Mouse (Mus musculus) MEL (cell line): Measurements from ENCODE around the gene Gm10643. TPM values are rescaled to one million over a fixed set of nuclear protein-coding genes. Genes with fewer than 3 reads are reported as not detected.

Source experiments
- DNase-seq: peaks from one replicate; pipeline ENCODE4 v3.0.0; 2011; ENCODE audit warnings: low read depth, low spot score
- H3K27ac ChIP-seq: 2 replicates; pipeline ENCODE4 v1.5.1; 2012; ENCODE audit warnings: low read depth, mild to moderate bottlenecking, control low read depth, low read length, moderate library complexity; ENCODE audit not compliant: control insufficient read depth
- H3K27me3 ChIP-seq, 2 experiments: fragments of 150-350 bp in 1 of 2; sonication (generic) in 1 of 2; 2 replicates each; pipeline ENCODE4 v1.6.1; 2012; ENCODE audit warnings: low read length in 2 of 2, mild to moderate bottlenecking in 2 of 2, improper control_type of control experiment in 1 of 2, moderate library complexity in 1 of 2; ENCODE audit not compliant: insufficient read depth in 2 of 2, control insufficient read depth in 1 of 2
- H3K36me3 ChIP-seq, 2 experiments: 2 replicates each; pipeline ENCODE4 v1.6.1; 2012 to 2014; ENCODE audit warnings: low read length in 2 of 2, improper control_type of control experiment in 1 of 2, inconsistent platforms in 1 of 2, mild to moderate bottlenecking in 1 of 2; ENCODE audit not compliant: insufficient read depth in 2 of 2, control insufficient read depth in 1 of 2
- H3K4me1 ChIP-seq, 2 experiments: fragments of 150-350 bp in 1 of 2; sonication (generic) in 1 of 2; 2 replicates each; pipeline ENCODE4 v1.6.1; 2012; ENCODE audit warnings: low read length in 2 of 2, improper control_type of control experiment in 1 of 2, mild to moderate bottlenecking in 1 of 2; ENCODE audit not compliant: insufficient read depth in 2 of 2, control insufficient read depth in 1 of 2
- H3K4me3 ChIP-seq, 2 experiments: fragments of 150-350 bp in 1 of 2; sonication (generic) in 1 of 2; 2 replicates each; pipeline ENCODE4 v1.5.1; 2012; ENCODE audit warnings: low read depth in 2 of 2, low read length in 2 of 2, mild to moderate bottlenecking in 2 of 2, moderate library complexity in 2 of 2, control low read depth in 1 of 2, improper control_type of control experiment in 1 of 2; ENCODE audit not compliant: control insufficient read depth in 1 of 2, insufficient read depth in 1 of 2
- H3K79me2 ChIP-seq: 2 replicates; pipeline ENCODE4 v1.6.1; 2012; ENCODE audit warnings: mild to moderate bottlenecking, low read length, moderate library complexity; ENCODE audit not compliant: control insufficient read depth, poor library complexity, insufficient read depth
- H3K9ac ChIP-seq: 2 replicates; pipeline ENCODE4 v1.6.1; 2012; ENCODE audit warnings: low read depth, mild to moderate bottlenecking, control low read depth, low read length, moderate library complexity; ENCODE audit not compliant: control insufficient read depth, poor library complexity, severe bottlenecking
- H3K9me3 ChIP-seq: fragments of 150-350 bp; sonication (generic); replicated peaks from 2 replicates; pipeline ENCODE4 v1.6.1; 2012; ENCODE audit warnings: mild to moderate bottlenecking, low read length, improper control_type of control experiment, moderate library complexity; ENCODE audit not compliant: insufficient read depth
- CHD1 ChIP-seq: IDR thresholded peaks from 2 replicates; pipeline ENCODE4 v1.6.1; 2012; ENCODE audit warnings: low read depth, mild to moderate bottlenecking, inconsistent platforms, low read length, improper control_type of control experiment
- CHD2 ChIP-seq: IDR thresholded peaks from 2 replicates; pipeline ENCODE4 v1.6.1; 2011; ENCODE audit warnings: low read length, improper control_type of control experiment
- E2F4 ChIP-seq: IDR thresholded peaks from 2 replicates; pipeline ENCODE4 v1.6.1; 2011; ENCODE audit warnings: low read depth, low read length, improper control_type of control experiment, borderline replicate concordance
- EP300 ChIP-seq, 2 experiments: IDR thresholded peaks; 2 replicates each; pipeline ENCODE4 v1.6.1; 2011; ENCODE audit warnings: improper control_type of control experiment in 2 of 2, low read length in 2 of 2, low read depth in 1 of 2, mild to moderate bottlenecking in 1 of 2
- GABPA ChIP-seq: IDR thresholded peaks from 2 replicates; pipeline ENCODE4 v1.6.1; 2012; ENCODE audit warnings: low read depth, mild to moderate bottlenecking, inconsistent platforms, low read length, improper control_type of control experiment, moderate library complexity
- GATA1 ChIP-seq: IDR thresholded peaks from 2 replicates; pipeline ENCODE4 v1.6.1; 2011; ENCODE audit warnings: low read depth, low read length, improper control_type of control experiment
- HCFC1 ChIP-seq: IDR thresholded peaks from 2 replicates; pipeline ENCODE4 v1.6.1; 2012; ENCODE audit warnings: low read depth, mild to moderate bottlenecking, inconsistent platforms, low read length, improper control_type of control experiment, moderate library complexity
- MAFK ChIP-seq: IDR thresholded peaks from 2 replicates; pipeline ENCODE4 v1.6.1; 2011; ENCODE audit warnings: low read depth, mild to moderate bottlenecking, low read length, improper control_type of control experiment, borderline replicate concordance
- MAX ChIP-seq: IDR thresholded peaks from 2 replicates; pipeline ENCODE4 v1.6.1; 2011; ENCODE audit warnings: low read length, improper control_type of control experiment
- MAZ ChIP-seq: IDR thresholded peaks from 2 replicates; pipeline ENCODE4 v1.6.1; 2012; ENCODE audit warnings: low read depth, mild to moderate bottlenecking, inconsistent platforms, low read length, improper control_type of control experiment
- MEF2A ChIP-seq: IDR thresholded peaks from 2 replicates; pipeline ENCODE4 v1.6.1; 2014; ENCODE audit warnings: low read depth, mild to moderate bottlenecking, inconsistent platforms, low read length, improper control_type of control experiment; ENCODE audit not compliant: poor library complexity, insufficient replicate concordance, severe bottlenecking; ENCODE audit errors: extremely low read depth
- MYB ChIP-seq: IDR thresholded peaks from 2 replicates; pipeline ENCODE4 v1.6.1; 2011; ENCODE audit warnings: mild to moderate bottlenecking, low read depth, low read length, improper control_type of control experiment
- MYC ChIP-seq: IDR thresholded peaks from 2 replicates; pipeline ENCODE4 v1.6.1; 2011; ENCODE audit warnings: low read depth, mild to moderate bottlenecking, low read length, improper control_type of control experiment, moderate library complexity
- NRF1 ChIP-seq: IDR thresholded peaks from 2 replicates; pipeline ENCODE4 v1.6.1; 2014; ENCODE audit warnings: low read depth, mild to moderate bottlenecking, inconsistent platforms, low read length, improper control_type of control experiment, moderate library complexity; ENCODE audit not compliant: poor library complexity, insufficient read depth, severe bottlenecking
- POLR2A ChIP-seq, 2 experiments: IDR thresholded peaks; 2 replicates each; pipeline ENCODE4 v1.6.1; 2011 to 2012; ENCODE audit warnings: low read length in 2 of 2, mild to moderate bottlenecking in 2 of 2, control low read depth in 1 of 2, improper control_type of control experiment in 1 of 2, low read depth in 1 of 2, moderate library complexity in 1 of 2; ENCODE audit not compliant: control insufficient read depth in 1 of 2, insufficient read depth in 1 of 2, poor library complexity in 1 of 2
- POLR2AphosphoS2 ChIP-seq: IDR thresholded peaks from 2 replicates; pipeline ENCODE4 v1.6.1; 2011; ENCODE audit warnings: low read length, improper control_type of control experiment
- RCOR1 ChIP-seq: IDR thresholded peaks from 2 replicates; pipeline ENCODE4 v1.6.1; 2012; ENCODE audit warnings: low read depth, mild to moderate bottlenecking, inconsistent platforms, low read length, improper control_type of control experiment
- SIN3A ChIP-seq: IDR thresholded peaks from 2 replicates; pipeline ENCODE4 v1.6.1; 2012; ENCODE audit warnings: low read length, improper control_type of control experiment, inconsistent platforms
- SMC3 ChIP-seq: IDR thresholded peaks from 2 replicates; pipeline ENCODE4 v1.6.1; 2011; ENCODE audit warnings: low read depth, low read length, improper control_type of control experiment
- TBP ChIP-seq: IDR thresholded peaks from 2 replicates; pipeline ENCODE4 v1.8.0; 2011; ENCODE audit warnings: low read depth, low read length, improper control_type of control experiment
- USF1 ChIP-seq: IDR thresholded peaks from 2 replicates; pipeline ENCODE4 v1.6.1; 2014; ENCODE audit warnings: low read depth, mild to moderate bottlenecking, inconsistent platforms, low read length, improper control_type of control experiment, moderate library complexity
- ZMIZ1 ChIP-seq: IDR thresholded peaks from 2 replicates; pipeline ENCODE4 v1.6.1; 2012; ENCODE audit warnings: low read depth, mild to moderate bottlenecking, inconsistent platforms, low read length, improper control_type of control experiment, moderate library complexity
- polyA plus RNA-seq, 2 experiments: library from polyadenylated mRNA; stranded (reverse) in 1 of 2; unstranded in 1 of 2; fragments of >175 nt in 1 of 2; fragments of >200 nt in 1 of 2; gene quantifications; 2 replicates each; pipeline versions ENCODE4 v1.2.1 to v1.2.4; 2012; ENCODE audit warnings: low replicate concordance in 2 of 2, low read depth in 1 of 2; ENCODE audit not compliant: insufficient read length in 2 of 2, insufficient read depth in 1 of 2, missing spikeins in 1 of 2
- total RNA-seq: library from RNA; depleted of rRNA; stranded (reverse); fragments of 300-350 nt; gene quantifications from 2 replicates; pipeline ENCODE4 v1.2.3, GENCODE M21; 2012

Gene Gm10643
- total and polyA plus RNA-seq, 3 experiments = 0.23 to 0.28 TPM; not detected in 1

- no peak for TF ChIP-seq TBP
- TF ChIP-seq CHD1 = no peak
- TF ChIP-seq ZMIZ1 = no peak
- no peak for TF ChIP-seq GATA1
- TF ChIP-seq POLR2A (IDR thresholded peaks at IDR 0.05; ENCODE audit: control insufficient read depth in 1 of 2, insufficient read depth in 1 of 2, low read depth in 1 of 2, low read length in 2 of 2, poor library complexity in 1 of 2) = no peak
- TF ChIP-seq SIN3A = no peak
- TF ChIP-seq RCOR1 = no peak
- TF ChIP-seq USF1 = no peak
- TF ChIP-seq MAFK = no peak
- TF ChIP-seq NRF1 = no peak
- no peak for TF ChIP-seq MEF2A
- no peak for TF ChIP-seq GABPA
- no peak for TF ChIP-seq EP300 (IDR thresholded peaks at IDR 0.05; ENCODE audit: low read depth in 1 of 2, low read length in 2 of 2)
- TF ChIP-seq POLR2AphosphoS2 = no peak
- TF ChIP-seq CHD2 = no peak
- TF ChIP-seq HCFC1 = no peak
- no peak for TF ChIP-seq MYB
- peaks cover 13% of the 10 kb centered on the region for H3K79me2 ChIP-seq
- DNase-seq = no peak
- H3K27me3 ChIP-seq = no peaks in the 10 kb centered on the region
- peaks cover 0 to 10% of the 10 kb centered on the region in 2 experiments; a peak in 2 of 4 replicates for H3K36me3 ChIP-seq
- H3K27ac ChIP-seq = no peak overlapping the region
- H3K4me1 ChIP-seq = peaks cover 2 to 7% of the 10 kb centered on the region in 2 experiments; a peak in 3 of 4 replicates
- H3K9me3 ChIP-seq = no peaks in the 10 kb centered on the region
- H3K9ac ChIP-seq = no peak overlapping the region
- no peak overlapping the region for H3K4me3 ChIP-seq
Observed at GRCm38 (mm10) chr8:84070241-84070640, 5.3 kb upstream of the Gm10643 start.

- Histone ChIP-seq H3K4me1 (peaks cover 2 to 12% of the 10 kb centered on the region in 2 experiments), H3K79me2 (peaks cover 14% of the 10 kb centered on the region), H3K36me3 (peaks cover 0 to 15% of the 10 kb centered on the region in 2 experiments; a peak in 2 of 4 replicates), H3K9ac (no peak overlapping the region), H3K27me3 (no peaks in the 10 kb centered on the region), H3K4me3 (no peak overlapping the region), H3K9me3 (no peaks in the 10 kb centered on the region), H3K27ac (no peak overlapping the region)
- no peak for DNase-seq
- TF ChIP-seq POLR2A (IDR thresholded peaks at IDR 0.05; ENCODE audit: control insufficient read depth in 1 of 2, insufficient read depth in 1 of 2, low read depth in 1 of 2, low read length in 2 of 2, poor library complexity in 1 of 2) = no peak
- no peak for TF ChIP-seq MAX
- TF ChIP-seq MYC = no peak
- TF ChIP-seq MAZ = no peak
- TF ChIP-seq MAFK = no peak
- TF ChIP-seq EP300 (IDR thresholded peaks at IDR 0.05; ENCODE audit: low read depth in 1 of 2, low read length in 2 of 2) = no peak
- TF ChIP-seq SMC3 = no peak
- no peak for TF ChIP-seq MYB
- no peak for TF ChIP-seq E2F4
Observed at GRCm38 (mm10) chr8:84069750-84070149, 4.8 kb upstream of the Gm10643 start.
